Mouse (Mus musculus): Measurements from ENCODE around the gene Iqsec1.

Iqsec1 gene

DNA sequence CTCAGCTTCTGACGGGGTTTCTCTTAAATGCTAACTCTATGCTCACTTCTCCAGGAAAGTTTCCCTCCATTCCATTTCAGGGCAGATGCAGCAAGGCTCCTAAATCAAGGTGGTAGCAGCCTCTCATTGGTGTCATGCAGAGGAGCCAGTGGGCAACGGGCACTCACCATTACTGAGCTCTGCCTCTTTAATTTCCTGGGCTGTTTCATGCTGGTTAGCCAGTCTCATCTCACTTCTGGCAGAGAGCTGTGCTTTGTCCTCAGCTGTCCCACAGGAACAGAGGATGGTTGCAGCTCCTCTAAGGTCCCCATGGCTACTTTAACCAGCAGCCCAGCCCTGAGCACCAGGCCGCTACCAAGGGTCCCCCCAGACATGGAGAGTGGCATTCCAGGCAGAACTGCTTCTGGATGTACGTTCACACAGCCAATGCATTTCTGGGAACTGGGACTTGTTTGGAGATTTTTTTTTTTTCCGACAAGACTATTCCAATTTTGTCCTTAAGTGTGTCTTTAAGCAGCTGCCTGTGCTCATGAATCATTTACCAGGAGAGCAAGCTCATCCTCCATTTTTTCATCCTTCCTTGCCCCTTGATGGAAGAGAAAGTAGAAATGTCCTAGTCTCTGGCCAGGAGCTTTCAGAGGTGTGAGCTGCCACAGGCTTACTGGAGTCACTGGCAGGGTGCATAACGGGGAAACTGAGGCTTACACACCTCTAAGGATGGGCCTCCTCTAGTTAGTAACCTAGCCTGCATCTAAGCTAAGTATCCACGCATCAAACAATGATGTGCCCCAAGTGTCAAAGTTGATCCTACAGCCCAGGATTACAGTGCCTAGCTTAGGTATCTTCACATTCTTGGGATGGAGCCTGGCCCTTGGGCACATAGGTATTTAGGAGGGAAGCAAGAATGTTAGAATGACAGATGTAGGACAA is 98.9 kb downstream of the Iqsec1 start:
- DNase-seq (ENCODE audit: low read depth, low spot score), result no peak

DNA sequence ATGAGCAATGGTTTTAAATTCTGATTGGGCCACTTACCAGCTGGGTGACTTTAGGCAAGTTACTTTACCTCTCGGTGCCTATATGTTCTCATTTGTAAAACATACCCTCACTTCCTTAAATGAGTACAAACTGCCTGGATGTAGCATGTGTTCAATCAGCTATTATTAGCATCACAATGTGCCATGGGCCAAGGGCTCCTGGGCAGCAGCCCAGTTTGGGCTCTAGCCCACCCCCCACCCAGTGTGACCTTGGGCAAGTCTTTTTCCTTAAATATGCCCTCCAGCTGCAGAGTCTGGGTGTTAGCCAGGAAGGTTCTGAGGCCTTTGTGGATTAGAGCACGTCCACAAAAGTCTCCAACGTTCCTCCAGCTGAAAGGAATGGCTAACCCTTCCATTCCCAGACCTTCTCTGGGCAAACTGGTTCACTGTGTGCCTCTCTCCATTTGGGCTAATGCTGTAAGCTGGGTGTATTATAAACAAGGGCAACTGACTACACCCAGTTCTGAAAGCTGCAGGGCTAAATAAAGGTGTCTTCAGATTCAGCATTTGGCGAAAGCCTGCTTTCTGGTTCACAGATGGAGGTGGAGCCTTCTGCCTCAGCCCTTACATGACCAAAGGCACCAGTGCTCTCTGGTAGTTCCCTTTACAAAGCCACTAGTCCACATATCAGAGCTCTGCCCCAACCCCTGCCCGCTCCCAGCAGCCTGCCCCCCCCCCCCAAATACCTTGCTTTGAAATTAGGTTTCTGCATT is 101.3 kb downstream of the Iqsec1 start:
- peak; percentile 29 for DNase-seq (ENCODE audit: low read depth, low spot score)

DNA sequence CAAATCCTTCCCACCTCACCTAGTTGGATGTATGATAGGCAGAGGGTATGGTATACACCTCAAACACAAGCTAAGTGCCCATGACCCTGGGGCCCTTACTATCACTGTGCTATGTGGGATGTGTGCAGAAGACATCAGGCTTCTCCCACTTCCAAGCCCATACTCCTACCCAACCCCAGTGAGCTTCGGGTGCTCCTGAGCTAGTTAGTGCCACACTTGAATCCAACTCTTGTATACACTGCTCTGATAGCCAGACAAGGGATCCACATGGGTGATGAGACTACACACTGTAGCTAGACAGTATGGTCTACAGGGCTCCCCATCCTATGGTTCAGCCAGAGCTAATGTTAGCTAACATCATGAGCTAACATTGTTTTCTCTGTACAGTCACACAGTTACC is 102.9 kb downstream of the Iqsec1 start:
- no peak for DNase-seq (ENCODE audit: low read depth, low spot score)

DNA sequence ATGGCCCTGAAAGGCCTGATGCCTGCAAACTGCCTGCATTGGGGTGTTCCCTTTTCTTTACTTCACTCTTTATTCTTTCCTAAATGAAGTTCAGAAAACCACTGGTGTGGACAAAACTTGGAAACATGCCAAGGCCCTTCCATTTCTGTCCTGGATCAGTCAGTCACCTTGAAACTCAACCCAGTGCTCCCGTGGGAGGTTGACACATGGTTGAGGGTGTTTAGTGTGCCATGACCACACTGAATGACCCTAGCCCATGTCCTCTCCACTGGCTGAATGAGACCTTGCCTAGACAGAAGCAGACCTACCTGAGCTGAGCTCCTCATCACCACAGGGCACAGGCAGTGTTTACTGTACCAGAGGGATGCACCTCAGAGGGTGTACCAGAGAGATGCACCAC is 103.9 kb downstream of the Iqsec1 start:
- DNase-seq (ENCODE audit: low read depth, low spot score), result no peak

DNA sequence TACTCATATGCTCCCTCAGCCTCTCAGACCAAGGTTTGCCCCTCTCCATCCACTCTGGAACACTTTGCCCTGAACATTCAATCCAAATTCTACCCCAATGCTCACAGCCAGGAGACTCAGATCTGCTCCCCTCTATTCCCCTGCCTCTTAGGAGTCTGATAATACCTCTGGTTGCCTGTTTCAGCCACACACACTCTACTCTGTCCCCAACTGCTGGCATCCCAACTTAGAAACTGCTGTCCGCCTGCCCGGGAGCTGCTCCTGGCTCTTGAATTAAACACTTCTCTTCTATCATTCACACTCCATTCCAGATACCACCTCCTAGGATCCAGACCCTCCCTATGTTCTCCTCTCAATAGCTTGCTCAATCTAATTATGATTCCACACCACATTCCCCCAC is 107.5 kb downstream of the Iqsec1 start:
- no peak for DNase-seq (ENCODE audit: low read depth, low spot score)

DNA sequence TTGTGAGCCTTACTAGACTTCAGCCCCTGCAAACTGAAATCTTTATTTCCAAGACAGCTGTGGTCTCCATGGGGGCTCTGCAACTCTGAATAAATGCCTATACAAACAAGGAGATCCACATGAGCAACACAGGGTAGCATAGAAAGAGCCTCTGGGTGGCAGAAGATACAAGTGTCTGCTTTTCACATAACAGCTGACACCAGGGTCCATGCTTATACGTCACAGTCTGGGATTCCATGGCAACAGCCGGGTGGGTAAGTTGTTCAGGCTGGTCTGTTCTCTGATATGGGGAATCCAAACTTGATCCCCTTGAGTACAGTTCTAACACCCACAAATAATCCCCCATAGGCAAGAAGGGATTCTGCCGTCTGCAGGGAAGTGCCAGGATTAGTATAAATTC is 108.1 kb downstream of the Iqsec1 start:
- no peak for DNase-seq (ENCODE audit: low read depth, low spot score)

DNA sequence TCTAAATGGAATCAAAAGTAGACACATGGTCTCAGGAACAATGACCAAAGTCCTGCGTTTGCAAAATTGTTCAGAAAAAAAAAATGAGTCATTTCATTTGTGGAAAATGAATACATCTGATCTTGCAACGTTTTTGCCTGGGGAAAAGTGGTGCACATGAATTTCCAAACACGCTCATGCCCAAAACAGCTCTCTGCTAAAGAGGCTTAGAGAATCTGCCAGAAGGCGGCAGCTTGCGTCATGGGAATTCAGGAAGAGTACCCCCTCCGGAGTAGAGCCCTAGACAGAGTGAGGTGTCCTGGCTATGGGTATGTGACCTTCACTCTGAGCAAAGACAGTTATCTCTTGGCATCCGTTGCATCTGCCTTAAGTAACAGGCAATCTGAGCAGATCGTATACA is 116.9 kb downstream of the Iqsec1 start:
- no peak for DNase-seq (ENCODE audit: low read depth, low spot score)

DNA sequence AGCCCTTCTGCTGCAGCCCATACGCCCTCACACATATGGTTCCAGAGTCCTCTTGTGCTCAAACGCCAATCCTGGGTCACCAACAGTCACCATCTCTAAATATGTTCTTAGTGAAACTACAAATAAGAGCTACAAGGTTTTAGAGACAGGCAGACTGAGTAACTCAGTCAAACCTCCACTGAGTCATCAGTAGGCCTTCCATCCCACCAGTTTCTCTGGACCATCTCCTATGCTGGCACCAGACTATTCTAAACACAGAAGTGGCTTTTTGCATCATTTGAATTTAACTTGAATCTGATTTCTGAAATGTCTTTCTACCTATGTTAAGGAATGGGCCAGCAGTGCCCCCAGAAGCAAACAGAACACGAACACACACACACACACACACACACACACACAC is 120.5 kb downstream of the Iqsec1 start:
- no peak for DNase-seq (ENCODE audit: low read depth, low spot score)

DNA sequence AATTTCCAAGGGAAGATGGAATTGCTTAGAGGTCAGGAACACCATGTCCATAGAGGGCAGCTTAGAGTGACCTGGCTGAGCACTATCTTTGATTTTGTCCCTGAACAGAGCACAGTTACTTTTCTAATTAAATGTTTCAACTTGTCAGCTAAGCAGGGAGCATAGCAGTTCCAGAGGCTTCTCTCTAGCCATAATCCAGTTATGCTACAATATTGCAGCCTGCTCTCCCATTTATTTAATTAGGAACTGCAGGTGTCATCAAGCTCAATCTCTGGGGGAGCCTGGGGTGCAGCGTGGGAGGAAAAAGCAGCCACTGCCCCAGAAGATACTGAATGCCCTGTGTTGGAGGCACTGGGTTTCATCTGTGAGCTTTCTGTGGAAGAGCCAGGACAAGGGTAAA is 127.1 kb downstream of the Iqsec1 start:
- DNase-seq (ENCODE audit: low read depth, low spot score), result no peak

DNA sequence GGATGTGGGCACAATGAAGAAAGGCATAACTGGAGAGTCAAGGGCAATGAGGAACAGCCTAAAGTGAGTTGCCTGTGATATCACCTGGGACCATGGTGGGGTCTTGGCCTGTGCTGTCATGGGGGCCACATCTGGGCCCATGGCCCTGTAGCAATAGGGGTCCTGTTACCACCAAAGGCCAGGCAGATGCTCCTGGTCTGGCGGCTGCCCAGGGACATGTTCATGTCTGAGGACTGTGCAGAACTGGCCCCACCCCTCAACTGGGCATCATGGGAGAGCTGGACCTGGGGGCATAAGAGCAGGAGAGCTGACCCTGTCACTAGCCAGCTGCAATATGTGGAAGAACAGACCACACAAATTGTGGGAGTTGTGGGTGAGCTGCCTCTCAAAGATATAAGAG is 130.6 kb downstream of the Iqsec1 start:
- DNase-seq (ENCODE audit: low read depth, low spot score), result no peak

DNA sequence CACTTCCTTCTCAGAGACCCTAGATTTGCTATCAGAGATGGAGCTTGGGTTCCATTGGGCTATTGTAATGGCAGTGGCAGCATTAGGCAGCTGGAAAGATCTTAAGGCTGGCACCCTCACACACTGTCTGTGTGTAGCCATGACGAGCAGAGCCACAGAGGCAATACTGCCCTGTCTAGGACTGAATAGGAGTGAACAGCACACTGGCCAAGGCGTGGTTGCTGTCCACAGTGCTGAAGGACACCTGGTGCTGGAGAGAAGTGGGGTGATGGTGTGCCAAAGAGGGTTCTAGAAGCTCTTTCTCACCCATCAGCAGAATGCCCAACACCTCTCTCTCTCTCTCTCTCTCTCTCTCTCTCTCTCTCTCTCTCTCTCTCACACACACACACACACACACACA is 136.1 kb downstream of the Iqsec1 start:
- DNase-seq (ENCODE audit: low read depth, low spot score), result peak; percentile 32

DNA sequence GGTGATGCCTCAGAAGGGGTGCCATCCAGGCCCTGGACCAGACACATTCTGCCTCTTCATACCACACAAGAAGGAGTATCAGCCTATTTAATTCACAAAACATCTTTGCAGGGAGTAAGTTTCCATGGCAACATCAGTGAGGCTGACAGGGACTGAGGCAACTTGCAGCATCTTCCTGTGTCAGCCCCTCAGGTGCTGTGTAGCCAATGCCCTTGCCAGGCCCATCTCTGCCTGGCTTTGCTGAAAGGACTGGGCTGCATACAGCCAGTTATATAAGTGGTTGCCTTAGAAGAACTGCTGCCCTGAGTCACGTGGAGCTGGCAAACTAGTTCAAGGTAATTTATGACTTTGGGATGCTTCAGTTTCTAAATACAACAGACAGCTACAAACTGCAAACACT is 140.4 kb downstream of the Iqsec1 start:
- no peak for DNase-seq (ENCODE audit: low read depth, low spot score)

DNA sequence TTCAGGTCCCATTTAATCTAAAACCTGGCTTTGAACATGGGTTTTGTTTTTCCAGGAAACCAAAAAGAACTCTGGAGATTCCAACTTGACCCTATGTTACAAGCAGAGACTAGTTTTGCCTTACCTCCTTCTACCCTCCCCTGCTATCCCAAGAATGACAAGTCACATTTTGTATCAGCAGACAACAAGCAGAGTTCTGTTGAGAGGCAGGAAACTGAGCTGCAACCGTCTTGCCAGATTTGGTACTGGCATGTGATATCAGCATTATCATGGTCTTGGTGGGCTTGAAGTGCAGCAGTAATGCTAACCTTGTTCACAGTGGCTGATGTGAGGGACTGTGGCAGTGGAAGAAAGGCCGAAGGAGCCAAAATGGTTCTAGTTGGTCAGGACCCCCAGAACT is 141.0 kb downstream of the Iqsec1 start:
- DNase-seq (ENCODE audit: low read depth, low spot score), result no peak

DNA sequence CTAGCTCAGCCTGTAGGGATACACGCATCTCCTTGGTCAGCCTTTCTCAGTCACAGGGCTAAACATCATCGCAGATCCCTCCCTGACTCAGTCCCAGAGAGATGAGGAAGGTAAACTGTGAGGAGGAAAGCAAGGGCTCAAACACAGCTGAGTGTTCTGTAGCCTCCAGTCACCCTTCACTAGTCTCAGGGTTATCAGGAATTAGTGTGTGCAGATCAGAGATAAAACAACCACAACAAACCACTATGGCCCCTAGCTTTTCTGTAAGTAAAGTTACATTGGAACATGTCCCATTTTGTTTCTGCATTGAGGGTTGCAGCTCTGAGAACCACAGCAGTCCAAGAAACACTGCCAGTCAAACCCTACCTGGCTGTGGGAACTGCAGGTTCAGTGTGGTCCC is 148.5 kb downstream of the Iqsec1 start:
- no peak for DNase-seq (ENCODE audit: low read depth, low spot score)

DNA sequence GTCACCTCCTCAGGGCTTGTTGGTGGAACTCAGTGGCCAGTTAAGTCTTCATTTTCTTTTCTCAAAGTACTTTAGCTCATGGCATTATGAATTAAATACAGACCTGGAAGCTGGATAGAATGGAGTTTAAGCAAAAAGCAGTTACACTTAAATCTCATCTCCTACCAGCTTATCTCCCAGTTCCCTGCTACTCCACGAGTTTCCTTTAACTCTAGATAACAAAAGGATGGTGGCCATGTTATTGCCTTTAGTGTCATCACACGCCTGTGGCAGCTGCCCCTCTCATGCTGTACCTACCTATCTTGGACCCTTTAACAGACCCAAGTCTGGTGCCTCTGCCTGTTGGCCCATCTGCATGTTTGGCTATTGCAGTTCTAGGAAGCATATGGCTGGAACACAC is 151.7 kb downstream of the Iqsec1 start:
- DNase-seq (ENCODE audit: low read depth, low spot score), result no peak

DNA sequence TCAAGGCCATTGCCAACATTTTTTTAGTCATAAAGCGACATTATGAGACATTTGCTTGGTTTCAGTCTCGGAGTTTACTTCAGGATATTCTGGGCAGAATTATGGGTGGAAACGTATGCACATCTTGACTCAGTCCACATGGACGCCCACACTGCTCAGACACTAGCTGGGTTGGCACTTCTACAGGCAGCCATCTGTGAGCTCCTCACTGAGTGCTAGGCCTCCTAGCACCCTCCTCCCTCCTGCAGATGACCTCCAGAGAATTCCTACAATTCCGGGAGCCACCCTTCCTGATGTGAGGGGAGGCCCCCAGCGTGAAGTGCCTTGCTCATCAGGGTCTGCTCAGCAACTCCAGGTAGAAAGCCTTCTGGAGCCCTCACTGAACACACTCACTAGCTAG is 158.9 kb downstream of the Iqsec1 start:
- no peak for DNase-seq (ENCODE audit: low read depth, low spot score)

DNA sequence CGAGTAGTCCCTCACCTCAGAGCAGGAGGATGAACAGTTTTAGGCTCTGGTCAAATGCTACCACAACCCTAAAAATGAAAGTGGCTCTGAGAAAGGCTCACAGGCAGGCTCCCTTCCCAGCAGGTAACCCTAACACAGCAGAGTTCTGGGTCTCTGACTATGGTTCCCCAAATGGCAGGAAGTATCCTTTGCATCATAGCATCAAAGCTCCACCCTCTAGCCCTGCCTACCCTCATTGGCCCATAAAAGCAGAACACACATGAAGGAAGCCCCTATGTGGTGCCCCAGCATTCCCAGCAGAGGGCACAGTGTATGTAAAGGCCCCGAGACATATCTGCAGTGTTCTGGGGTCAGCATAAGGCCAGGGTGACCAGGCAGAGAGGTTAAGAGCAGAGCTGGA is 163.4 kb downstream of the Iqsec1 start:
- no peak for DNase-seq (ENCODE audit: low read depth, low spot score)

DNA sequence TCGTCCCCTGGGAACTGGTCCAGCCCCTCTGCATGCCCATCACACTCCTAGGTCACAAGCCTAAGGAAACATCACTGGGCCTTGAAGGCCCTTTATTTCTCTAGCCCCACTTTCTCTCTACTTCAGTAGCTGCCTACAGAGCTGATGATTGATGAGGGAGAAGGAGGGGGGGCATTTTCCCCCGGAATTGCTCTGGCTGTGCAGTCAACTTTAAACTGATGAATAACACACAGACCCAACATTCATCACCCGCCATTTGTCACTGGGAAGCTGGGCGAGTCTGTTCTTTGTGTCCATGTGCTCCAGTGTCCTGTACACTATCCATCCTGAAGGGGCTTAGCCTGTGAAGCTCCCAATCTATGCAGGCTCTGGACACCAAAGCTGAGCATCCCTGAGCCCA is 165.2 kb downstream of the Iqsec1 start:
- DNase-seq (ENCODE audit: low read depth, low spot score), result no peak

DNA sequence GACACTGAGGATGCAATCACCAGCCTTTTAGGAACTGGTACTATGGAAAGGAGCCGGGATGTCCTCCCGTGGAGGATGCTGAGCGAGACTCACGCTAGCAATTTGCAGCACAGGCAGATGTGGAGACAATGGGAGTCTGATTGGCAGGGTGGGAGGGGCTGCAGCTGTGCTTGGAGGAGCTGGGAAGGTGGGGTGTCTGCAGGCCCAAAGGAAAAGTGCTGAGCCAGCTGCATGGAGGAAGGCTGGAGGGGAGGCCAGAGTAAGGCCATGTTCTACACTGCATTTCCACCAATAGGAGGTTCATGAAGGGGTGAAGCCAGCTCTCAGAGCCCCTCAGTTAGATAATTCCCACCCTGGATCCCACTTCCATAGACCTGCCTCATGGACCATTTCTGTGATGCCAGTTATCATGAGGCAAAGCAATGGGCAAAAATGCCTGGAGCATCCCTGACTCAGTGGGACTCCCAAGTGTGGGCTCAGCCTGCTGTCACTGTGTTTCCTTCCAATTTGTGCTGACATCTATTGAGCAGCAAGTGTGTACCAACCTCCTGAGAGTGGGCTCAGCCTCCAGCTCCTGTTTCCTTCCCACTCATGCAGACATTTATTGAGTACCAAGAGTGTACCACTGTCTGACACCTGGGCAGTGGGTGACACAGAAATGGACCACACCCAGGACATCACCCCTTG is 166.4 kb downstream of the Iqsec1 start:
- no peak for DNase-seq (ENCODE audit: low read depth, low spot score)

DNA sequence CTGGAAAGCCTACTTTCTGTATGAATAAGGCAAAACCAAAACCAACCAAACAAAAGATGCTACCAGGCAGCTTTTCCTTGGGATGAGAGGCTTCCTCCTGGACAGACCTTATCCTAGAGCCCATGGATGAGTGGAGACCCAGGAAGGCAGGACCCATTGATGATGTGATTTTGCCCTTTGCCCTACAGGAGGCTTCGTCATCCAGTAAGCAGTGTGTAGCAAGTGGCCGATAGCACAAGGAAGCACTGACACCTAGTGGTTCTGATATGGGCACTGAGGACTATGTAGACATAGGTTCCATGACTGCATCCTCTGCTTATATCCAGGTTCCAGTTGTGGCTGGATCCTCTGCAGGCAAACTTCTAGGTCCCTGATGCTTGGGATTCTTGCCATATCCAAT is 168.6 kb downstream of the Iqsec1 start:
- peak; percentile 6 for DNase-seq (ENCODE audit: low read depth, low spot score)

DNA sequence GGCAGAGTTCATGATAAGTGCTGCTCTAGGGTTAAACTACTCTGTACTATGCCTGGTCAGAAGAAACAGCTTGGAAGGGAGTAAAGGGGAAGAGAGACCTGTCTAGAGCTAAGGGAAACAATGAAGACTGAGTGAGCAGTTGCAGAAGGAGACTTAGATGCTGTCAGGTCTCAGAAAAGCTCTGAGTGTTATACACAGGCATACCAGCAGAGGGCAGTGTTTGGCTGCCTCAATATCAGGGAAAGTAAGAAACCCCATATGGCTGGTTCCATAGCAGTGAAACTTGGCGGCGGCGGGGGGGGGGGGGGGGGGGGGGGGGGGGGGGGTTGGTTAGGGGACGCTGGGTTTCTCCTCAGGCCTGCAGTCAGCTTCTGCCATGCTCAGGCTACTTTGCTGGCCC is 169.5 kb downstream of the Iqsec1 start:
- peak; percentile 67 for DNase-seq (ENCODE audit: low read depth, low spot score)

DNA sequence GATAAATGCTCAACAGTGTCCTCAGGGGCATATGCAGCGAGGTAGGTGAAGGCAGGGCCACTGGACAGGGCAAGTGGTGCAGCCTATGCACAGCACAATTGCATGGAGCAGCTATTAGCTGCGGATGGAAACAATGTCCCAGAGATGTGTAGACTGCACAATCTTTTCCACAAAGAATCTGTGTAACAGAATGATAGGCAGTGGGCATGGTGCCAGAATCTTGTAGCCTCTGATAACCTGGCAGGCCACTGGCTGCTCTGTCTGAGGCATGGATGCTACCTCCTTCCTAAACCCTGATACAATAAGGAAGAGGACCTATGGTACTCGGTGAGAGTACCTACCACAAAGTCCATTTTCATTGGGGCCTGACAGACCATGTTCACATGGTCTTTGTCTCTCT is 171.9 kb downstream of the Iqsec1 start:
- no peak for DNase-seq (ENCODE audit: low read depth, low spot score)

DNA sequence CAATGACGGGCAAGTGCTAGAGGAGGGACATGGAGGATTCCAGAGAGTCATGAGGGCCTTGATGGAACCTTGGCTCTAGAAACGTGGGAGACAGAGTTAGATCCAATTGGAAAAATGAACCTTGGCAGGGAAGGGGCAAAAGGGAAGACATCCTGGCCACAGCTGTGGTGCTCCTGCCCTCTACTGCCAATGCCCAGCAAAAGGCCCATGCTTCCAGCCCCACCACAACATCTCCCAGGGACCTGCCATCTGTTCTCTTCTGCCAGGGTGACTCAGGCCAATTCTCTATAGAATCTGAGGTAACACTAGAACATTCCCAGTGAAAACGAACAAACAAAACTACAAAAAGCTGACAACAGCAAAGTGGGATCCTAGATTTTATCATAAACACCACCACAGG is 173.1 kb downstream of the Iqsec1 start:
- DNase-seq (ENCODE audit: low read depth, low spot score), result no peak
